Mouse (Mus musculus) right cerebral cortex, postnatal 10 days (tissue): Measurements from ENCODE around the gene 9930021J03Rik.
A peak's percentile ranks its signal among the peaks of the same experiment; 100 is the strongest.

Source experiments
- DNase-seq, 2 experiments: peaks; one replicate each; pipeline ENCODE4 v3.0.0; 2021; ENCODE audit warnings: low spot score in 2 of 2

Gene 9930021J03Rik

DNA sequence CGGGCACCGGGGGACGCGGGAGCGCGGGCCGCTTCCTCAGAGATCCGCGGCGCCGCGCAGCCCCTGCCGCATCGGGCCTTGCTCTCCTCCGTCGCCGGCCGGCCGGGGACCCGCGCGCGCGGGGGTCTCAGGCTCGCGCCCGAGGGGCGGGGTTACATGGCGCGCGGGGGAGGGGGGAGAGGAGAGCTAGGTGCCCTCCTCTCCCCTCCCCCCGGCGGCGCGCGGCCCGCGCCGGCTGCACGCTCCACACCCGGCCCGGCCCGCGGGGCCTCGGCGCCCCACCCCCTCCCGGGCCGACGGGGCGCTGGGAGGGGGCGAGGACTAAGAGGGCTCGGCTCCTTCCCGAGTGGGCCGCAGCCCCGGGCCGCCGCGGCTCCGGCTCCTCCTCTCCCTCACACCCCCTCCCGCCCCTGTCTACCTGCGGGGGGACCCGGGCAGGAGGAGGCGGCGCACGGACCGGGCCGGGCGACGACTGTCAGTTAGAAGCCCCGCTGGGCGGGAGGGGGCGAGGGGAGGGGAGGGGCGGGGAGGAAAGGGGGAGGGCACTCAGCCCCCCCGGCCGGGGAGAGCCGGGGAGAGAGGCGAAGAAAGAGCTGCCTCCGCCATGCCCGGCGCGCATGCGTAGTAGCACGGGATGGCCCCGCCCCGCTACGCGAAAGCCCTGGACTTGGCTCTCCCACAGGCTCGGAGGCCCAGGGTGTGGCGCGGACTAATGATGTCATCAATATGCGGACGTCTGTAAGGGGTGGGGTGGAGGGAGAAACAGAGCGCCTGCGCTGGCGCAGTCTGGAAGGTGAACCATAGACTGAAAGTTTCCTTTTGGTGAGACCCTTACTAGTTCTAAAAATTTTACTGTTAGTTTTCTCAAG lies at the start of gene 9930021J03Rik:
TSS of gene 9930021J03Rik (minus strand) at position 73 of the 869 bp plus-strand sequence.
- DNase-seq = peak; percentile 98 to 99

DNA sequence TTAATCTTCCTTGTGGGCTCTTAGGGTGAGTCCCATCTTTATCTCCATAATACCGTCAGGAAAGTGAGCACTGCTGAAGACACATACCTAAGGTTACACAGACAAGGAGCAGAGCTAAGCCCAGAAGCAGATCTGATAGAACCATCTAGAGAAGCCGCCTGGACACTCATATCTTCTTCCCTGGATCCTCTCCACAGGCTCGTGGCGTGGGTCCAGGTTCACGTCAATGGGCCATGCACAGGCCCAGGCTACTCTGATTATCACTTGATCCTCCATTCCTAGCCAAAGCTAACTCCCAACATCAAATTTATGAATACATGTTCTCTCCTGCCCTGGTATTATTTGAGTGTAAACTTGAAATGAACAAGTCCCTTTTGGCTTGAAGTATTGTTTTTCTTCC lies 47.9 kb upstream of the 9930021J03Rik start:
- no peak for DNase-seq

DNA sequence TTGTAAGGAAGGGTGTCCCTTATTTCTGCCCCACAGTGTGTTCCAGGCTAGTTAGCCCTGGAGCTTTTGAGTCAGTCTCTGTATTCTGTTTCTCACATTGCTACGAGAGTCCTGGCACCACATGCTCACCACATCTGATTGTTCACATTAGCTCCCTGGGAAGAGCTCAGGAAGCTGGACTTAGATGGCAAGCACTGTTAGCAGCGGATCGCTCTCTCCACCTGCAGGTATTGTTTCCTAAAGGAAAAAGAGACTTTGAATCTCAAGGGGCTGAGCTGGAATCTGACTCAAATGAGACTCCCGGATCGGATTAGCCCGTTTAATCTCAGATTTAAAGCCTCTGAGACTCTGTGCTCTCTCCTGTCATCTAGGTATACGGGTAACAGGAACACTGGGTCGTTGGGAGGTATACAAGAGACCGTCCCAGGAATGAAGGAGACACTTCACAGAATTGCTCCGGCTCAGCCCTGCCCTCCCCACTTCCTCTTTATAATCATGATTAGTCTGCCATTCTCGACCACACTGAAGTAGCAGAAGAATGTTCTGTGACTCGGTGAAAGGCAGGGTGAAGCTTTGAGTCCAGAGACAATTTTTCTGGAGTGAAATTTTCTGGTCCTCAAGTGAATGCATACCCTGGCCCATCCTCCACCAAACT lies 45.4 kb upstream of the 9930021J03Rik start:
- no peak for DNase-seq

DNA sequence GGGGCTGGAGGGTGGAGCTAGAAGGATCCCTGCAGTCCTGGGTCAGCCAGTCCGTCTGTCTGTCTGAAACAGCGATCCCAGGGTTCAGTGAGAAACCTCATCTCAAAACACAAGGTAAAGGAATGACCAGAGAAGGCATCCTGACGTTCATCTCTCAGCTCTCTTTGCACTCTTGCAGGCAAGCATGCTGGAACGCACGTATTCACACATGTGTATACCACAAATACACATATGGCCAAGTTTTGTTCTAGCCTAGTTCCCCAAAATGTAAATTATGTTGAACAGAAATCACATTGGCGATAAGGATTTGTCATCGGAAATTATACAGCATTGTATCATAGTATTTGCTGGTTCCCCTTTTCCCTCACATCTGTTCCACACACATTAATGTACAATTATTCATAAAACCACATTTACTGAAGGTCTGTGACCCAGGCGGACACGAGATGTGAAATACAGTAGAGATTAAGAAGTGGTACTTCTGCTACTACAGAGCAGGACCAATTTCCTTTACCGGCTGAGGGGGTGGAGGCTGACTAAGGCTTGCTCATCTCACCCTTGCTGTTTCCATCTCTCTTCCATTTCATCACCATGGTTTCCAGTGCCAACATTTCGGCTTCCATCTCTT lies 44.2 kb upstream of the 9930021J03Rik start:
- DNase-seq = no peak

DNA sequence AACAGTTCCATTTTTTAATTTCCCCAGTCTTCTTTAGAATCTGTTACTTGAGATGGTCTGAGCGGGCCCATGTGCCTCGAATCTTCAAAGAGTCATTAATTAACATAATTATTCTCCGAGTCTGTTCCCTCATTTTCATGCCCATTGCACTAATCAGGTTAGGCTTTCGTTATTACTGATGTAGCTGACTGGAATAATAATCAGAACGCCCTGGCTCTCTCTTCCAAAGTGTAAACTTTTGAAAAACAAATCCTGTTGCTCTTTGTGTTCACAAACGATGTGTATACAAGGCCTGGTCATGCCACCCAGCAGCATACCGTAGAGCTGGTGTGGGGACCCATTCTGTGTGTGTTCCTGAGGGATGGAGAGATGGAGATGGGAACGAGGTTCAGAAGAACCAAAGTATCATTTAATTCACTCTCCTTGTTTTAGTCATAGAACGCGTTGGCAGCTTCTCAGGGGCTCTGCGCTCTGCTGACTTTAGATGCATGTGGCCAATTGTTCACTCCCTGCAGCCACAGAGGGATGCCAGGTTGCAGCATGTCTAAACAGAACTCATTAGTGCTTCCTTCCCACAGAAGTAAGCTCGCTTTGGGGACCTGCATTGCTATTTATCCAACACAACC lies 38.4 kb upstream of the 9930021J03Rik start:
- peak; percentile 50 to 51 for DNase-seq

DNA sequence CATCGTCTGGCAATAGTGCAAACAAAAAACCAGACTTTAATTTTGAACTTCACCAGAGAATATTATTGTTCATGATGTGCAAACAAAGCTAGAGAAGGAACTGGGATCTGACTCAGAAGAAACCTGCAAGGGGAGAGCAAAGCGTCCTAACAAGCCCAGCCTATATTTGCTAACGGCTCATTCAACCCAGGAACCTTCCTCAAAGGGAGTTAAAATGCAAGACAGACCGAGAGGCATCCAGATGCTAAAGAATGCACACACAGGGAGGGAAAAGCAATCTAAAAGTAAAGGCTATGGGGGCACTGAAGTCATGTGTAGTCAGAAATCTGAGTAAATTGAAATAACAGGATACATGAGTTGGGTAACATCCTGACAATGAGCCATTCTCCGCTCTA lies 37.8 kb upstream of the 9930021J03Rik start:
- peak in 1 of 2 experiments; percentile 20 for DNase-seq

DNA sequence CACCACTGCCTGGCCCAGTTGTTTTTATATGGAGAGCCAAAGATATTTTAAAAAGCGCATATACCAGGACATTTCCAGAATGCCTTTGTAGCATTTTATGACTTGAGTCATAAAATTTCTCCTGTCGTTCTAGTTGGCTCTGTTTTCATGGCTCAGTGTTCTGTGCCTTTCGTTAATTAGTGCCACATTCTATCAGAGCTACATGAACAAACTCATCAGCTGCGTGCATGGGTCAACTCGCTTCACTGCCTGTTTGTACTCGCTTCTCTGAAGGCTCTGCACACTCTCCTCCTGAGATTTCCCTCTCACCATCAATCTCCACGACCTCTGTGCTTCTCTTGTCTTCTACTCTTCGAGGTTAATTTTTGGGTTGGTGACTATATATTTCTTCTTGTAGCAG lies 37.2 kb upstream of the 9930021J03Rik start:
- no peak for DNase-seq

DNA sequence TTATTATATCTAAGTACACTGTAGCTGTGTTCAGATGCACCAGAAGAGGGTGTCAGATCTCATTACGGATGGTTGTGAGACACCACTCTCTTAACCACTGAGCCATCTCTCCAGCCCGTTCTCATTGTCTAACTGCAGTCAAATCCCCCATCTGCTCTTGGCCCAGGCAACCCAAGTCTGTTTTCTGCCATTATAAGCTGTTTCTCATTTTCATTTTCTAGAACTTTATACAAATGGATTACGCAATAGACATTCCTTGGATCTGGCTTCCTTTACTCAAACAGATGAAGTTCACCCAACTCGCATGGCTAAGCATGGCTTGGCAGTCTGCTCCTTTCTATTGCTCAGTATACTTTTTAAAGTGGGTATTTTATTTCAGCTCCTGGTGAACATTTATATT lies 34.9 kb upstream of the 9930021J03Rik start:
- DNase-seq = peak in 1 of 2 experiments; percentile 22

DNA sequence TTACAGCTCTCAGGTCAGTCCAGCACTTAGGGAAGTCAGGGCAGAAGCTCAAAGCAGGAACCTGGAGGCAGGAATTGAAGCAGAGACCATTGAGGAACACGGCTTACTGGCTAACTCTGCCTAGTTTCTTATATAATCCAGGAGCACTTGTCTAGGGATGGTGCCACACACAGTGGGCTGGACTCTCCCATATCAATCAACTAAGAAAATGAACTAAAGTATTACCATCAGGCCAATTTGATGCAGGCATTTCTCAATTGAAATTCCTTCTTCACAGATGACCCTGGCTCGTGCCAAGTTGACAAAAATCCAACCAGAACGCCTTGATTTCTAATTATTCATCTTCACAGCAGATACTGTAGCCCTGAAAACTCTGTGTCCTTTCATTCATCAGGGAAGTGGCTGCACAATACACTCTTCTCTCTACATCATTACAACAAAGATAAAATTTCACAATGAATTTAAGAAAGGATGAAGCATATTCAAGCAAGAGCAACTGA lies 32.9 kb upstream of the 9930021J03Rik start:
- no peak for DNase-seq

DNA sequence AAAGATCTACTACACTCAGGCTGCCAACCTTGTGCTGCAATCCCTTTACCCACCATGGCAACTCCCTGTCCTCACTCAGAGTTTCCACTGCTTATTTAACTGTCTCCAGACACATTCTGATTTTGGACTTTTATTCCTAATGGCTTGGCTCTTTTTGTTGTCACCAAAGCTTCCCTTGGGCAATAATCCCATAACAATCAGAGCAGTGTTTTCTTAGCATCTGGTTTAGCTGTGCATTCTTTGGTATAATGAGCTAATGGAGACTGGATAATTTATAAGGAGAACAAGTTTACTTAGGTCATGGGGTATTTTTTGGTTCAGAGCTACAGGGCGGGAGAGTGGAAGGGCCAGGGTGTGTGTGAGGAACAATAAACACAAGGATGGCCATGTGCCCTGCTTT lies 32.4 kb upstream of the 9930021J03Rik start:
- no peak for DNase-seq

DNA sequence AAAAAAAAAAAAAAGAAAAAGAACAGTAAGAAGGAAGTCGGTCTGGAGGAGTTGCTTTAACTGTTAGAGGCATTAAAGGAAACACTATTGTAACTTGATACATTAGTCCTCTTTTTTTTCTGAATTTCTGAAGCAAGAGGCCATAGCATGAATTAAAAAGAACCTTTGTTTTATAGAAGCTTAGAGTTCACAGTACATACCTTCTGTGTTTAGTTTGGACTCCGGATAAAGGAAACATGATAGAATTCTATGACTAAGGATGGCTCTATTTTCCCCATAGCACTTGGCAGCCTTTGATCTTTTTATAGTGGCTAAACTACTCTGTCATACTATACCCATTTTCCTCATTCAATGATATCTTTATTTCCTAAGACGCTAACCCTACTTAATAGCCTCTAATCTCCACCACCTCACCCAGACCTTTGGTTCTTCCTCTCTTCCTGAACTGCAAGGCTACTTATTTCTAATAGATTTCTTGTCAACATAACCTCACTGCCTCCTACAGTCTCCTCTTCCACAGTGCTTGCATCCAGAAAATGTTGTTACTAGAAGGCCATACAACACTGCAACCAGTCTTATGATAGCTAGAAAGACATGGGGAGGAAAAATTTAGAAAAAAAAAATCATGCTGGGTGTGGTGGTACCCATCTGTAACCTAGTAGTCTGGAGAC lies 29.7 kb upstream of the 9930021J03Rik start:
- DNase-seq = no peak

DNA sequence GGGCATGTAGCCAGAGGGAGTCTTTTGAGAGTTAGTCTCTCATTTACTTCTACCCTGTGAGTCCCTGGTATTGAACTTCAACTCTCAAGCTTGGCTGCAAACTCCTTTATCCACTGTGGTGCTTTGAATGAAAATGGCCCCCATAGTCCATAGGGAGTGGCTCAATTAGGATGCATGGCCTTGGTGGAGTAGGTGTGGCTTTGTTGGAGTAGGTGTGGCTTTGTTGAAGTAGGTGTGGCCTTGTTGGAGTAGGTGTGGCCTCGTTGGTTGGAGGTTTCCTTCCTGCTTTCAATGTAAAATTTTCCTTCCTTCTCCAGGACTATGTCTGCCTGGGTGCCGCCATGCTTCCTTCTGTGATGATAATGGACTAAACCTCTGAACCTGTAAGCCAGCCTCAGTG lies 25.1 kb upstream of the 9930021J03Rik start:
- no peak for DNase-seq

DNA sequence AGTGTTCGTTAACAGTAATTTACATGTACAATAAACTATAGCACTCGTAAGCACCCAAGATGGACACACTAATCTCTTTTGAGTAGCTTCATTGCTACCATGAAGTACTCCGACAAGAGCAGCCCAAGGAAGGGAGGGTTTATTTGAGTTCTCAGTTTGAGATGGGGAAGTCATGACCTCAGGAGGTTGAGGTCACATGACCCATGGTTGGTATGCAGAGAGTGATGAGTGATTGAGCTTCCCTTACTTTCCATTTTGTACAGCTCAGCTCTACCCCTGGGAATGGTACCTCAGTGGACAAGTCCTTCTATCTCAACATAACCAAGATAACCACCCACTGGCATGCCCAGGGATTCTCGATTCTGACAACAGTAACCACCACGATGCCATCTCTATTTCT lies 22.8 kb upstream of the 9930021J03Rik start:
- DNase-seq = no peak

DNA sequence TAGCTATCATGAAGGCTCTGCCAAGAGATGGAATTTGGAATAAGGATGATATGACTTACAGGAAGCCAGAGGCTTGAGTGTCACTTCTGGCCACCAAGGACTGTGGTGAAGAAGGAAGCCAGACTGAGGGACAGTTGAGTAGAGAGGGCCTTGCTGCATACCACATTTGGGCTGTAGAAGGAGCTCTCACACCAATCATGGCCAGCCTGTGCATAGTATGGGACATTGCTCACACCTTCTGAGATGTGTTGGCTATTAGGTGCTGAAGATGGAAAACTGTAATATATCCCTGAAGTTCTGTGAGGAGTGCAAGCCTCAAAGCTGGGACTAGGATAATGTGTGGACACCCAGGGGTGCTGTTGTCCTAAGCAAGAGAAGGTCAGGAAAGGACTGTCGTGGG lies 20.9 kb upstream of the 9930021J03Rik start:
- DNase-seq = peak; percentile 55 to 64

DNA sequence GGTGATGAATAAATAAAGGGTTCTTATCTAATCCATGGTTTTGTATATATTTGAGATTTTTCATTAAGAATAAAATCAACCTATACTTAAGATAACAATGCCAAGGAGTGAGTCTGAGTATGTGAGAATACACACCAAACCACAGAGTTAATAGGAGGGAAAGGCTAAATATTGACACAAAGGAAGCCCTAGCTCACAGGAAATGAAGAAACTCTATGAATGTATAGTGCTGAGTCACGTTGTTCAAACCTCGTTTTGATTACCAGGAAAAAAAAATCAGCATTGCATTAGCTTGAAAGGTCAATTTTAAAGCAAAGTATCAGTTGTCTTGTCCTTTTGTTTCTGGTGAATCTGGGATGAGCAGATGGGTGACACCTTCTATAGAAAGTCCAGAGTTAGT lies 19.2 kb upstream of the 9930021J03Rik start:
- no peak for DNase-seq

DNA sequence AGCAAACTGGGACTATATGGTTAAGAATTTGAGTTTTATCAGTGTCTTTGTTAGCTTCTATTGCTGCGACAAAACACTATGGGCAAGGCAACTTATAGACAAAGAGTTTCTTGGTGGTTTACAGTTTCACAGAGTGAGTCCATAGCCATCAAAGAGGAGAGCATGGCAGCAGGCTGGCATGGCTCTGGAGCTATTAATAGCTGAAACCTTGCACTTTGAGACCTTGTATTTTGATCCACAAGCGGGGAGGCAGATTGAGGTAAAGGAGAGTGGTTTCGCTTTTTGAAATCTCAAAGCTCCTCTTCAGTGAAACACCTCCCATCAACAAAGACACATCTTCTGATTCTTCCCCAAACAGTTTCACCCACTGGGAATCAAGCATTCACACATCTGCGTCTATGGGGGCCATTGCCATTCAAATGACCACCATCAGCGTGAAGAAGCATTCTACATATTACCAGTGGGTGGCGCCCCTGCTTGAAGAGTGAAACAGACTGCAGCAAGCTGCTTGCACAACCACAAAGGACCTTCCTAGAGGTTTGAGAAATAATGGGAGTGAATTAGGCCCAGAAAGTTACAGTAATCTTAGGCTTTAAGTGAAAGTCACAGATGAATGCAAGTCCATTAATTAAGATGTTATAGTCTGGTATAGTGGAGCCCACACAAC lies 18.4 kb upstream of the 9930021J03Rik start:
- DNase-seq = peak; percentile 27 to 46

DNA sequence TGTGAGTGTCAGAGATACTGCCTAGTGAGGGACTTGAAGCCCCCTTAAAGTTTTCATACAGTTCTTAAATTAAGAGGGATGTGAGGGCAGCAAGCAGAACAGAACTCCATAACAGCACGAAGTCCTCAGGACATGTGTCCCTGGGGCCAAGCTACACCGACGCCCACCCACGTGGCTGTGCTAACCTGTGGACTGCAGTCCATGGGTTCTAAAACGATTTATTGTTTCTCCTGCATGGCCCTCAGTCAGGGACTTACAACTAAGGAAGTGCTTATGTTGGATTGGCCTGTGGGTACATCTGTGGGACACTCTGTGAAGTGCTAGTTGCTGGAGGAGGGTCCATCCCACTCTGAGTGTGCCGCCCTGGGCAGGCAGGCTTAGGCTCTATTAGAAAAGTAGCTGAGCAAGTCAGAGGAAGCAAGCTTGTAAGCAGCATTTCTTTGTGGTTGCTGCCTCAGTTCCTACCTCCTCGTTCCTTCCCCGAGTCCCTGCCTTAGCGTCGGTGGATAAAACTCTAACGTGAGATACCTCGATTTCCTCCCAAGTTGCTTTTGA lies 17.7 kb upstream of the 9930021J03Rik start:
- no peak for DNase-seq

DNA sequence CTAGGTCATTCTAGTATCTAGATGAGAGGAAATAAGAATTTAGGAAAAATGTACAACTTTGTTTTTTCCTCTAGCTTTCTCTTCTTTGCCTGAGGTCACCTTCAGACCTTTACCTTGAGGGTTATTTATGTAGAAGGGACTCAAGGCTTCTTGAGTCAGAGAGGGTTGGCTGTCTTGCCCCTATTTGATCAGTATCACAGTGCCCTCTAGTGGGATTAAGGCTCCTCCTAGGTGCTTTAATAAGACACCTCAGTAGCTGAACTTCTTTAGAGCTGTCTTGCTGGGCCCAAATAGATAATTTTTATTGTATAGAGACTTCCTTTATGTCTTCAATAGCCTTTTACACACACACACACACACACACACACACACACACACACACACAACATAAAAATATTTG lies 15.2 kb upstream of the 9930021J03Rik start:
- no peak for DNase-seq

DNA sequence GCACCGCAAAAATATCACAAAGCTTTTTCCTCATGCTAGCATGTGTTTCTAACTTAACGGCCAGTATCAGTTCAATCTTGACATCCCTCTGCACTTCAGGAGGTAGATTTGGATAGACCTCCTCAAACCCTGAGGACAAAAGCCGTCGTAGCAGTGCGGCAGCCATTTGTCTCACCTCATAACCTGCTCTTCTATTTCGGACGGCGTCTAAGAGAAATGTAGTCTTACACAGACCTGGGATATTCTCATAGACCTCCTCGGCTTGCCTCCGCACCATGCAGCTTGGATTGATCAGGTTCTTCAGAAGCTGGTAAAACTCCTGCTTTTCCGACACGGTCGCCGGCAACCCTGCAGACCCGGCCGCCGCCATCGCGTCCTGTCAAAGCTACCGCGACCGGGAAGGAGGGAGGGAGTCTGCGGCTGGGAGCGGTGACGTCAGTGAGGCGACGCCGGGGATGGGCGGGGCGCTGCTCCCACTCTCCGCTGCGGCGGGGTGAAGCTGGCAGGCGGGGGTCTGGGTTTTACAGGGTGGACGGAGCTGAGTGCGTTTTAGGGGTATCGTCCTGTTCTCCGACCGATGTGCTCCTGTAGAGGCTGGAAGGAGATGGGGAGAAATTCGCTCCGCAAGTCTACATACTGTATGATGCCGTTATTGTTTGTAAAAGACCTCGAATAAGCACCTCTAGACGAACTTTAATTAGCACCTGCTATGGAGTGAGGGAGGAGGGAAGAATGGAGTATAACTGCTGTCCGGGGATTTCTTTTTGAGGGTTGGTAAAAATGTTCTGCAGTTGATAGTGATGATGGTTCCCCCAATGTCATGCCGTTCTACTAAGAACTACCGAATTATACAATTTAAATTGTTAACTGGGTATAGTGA lies 7.0 kb upstream of the 9930021J03Rik start, which contains the start of gene Ranbp6:
TSS of gene Ranbp6 (minus strand) at position 394 of the 880 bp plus-strand sequence.
- peak; percentile 94 to 95 for DNase-seq
